Mouse (Mus musculus) liver, embryonic 15.5 days (tissue): ENCODE data around the gene Cfl1. TPM values are rescaled to one million over a fixed set of nuclear protein-coding genes. Genes with fewer than 3 reads are reported as not detected.
A peak's percentile ranks its signal among the peaks of the same experiment; 100 is the strongest.

ENCODE experiments used
- ATAC-seq: fragments of 200-750 bp; cut with Nextera tagmentation; 2 replicates; pipeline ENCODE4 v1.8.0; 2017; ENCODE audit warnings: moderate number of reproducible peaks, mild to moderate bottlenecking, moderate library complexity; ENCODE audit not compliant: insufficient read depth
- H3K27ac ChIP-seq: fragments of 300-500 bp; sonication (generic); replicated peaks from 2 replicates; pipeline ENCODE4 v1.5.1; 2015; ENCODE audit warnings: mild to moderate bottlenecking, inconsistent platforms
- H3K27me3 ChIP-seq: fragments of 300-500 bp; sonication (generic); 2 replicates; pipeline ENCODE4 v1.6.1; 2015; ENCODE audit warnings: mild to moderate bottlenecking, inconsistent platforms
- H3K36me3 ChIP-seq: fragments of 300-500 bp; sonication (generic); replicated peaks from 2 replicates; pipeline ENCODE4 v1.6.1; 2015; ENCODE audit warnings: moderate library complexity, mild to moderate bottlenecking, inconsistent platforms
- H3K4me1 ChIP-seq: fragments of 300-500 bp; sonication (generic); replicated peaks from 2 replicates; pipeline ENCODE4 v1.6.1; 2015; ENCODE audit warnings: inconsistent platforms
- H3K4me2 ChIP-seq: fragments of 300-500 bp; sonication (generic); 2 replicates; pipeline ENCODE4 v1.6.1; 2015; ENCODE audit warnings: moderate library complexity, mild to moderate bottlenecking, inconsistent platforms
- H3K4me3 ChIP-seq: fragments of 300-500 bp; sonication (generic); replicated peaks from 2 replicates; pipeline ENCODE4 v1.5.1; 2015; ENCODE audit warnings: mild to moderate bottlenecking, inconsistent platforms
- H3K9ac ChIP-seq: fragments of 300-500 bp; sonication (generic); 2 replicates; pipeline ENCODE4 v1.6.1; 2015; ENCODE audit warnings: moderate library complexity, mild to moderate bottlenecking, inconsistent platforms
- H3K9me3 ChIP-seq: fragments of 300-500 bp; sonication (generic); replicated peaks from 2 replicates; pipeline ENCODE4 v1.6.1; 2016; ENCODE audit warnings: inconsistent platforms
- WGBS: fragments of 180-500 bp; shearing (Covaris S2); methylation state at CpG from one replicate; pipeline ENCODE4 v1.1.7; 2015; ENCODE audit warnings: mixed read lengths; ENCODE audit not compliant: insufficient replicate concordance; 5-methylcytosine and 5-hydroxymethylcytosine counted together
- polyA plus RNA-seq: library from polyadenylated mRNA; unstranded; fragments of >200 nt; fragmentation: Nextera tagmentation; extraction: Ambion mirVana; gene quantifications from 2 replicates; pipeline ENCODE4 v1.2.1, GENCODE M21; 2015

The Cfl1 gene
- polyA plus RNA-seq, 1 experiment from 2014 or later, result 1,073 TPM

DNA sequence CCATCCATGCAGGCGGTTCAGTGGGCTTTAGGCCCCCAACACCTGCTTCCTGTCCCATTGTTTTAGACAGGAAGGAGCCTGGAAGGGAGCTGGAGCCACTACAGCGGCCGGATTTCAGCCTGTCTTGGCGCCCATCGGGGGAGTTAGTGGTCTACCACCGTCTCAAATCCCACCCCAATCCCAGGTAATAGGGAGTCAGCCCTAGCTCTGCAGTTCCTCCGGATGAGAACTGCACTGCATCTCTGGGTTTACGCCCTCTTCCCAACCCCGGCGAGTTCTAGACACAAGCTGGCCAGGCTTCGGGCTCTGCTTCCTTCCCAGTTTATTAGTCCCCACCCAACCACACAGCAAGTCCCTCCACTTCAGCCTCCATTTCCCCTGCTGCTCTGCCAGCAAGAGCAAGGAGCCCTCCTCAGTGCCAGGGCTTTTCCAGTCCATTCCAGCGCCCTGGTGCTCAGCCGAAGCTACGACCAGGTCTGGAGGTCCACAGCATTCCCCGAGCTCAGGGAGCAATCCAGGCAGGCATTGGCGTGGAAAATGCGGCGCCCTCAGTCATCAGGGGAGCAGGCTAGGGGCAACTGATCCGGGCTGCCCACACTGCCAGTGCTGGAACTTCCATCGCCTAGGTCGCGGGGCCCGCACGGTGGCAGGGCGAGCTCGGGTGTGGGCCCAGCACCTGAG lies 33.9 kb upstream of the Cfl1 start:
- 3% methylated on average over 26 of the region's 26 CpGs for WGBS

DNA sequence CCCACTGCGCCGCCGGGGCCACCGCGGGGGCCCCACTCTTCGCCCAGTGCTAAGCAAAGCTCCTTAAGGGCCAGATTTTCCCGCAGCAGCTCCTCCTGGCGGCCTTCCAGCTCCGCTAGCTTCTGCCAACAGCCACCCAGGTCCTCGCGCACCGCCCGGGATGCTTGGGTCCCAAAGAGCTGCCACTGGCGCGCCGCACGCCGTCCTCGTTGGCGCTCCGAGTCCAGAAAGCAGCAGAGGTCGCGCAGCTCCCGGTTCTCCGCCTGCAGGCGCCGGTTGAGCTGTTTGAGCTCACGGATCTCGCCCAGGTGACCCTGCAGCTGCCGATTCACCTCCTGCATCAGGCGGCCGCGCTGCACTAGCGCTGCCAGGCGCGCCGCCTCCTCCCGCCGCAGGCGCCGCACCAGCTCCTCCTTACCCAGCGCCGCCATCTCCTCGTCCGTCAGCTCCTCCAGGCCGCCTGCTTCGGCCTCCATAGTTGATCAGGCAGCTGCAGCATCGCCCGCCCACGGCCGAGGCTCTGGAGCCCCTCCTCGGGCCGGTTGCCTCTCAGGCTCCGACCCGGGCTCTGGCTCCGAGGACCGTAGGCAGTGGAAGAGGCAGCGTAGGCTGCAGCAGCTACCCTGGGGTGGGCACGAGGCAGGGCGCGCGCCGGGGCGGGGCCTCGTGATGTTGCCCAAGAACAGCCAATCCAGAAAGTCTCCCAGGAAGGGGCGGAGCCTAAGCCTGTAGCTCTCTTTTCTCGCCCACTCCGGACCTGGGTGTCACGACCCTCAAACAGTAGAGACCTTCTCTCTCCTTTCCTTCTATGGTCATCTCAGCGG lies 33.1 kb upstream of the Cfl1 start:
- H3K36me3 ChIP-seq, result no peaks in the 10 kb centered on the region; the same call in 1 of the 2 replicates
- no peaks in the 10 kb centered on the region for H3K9me3 ChIP-seq
- peak overlapping the region; percentile 77 for H3K27ac ChIP-seq
- WGBS, result under 1% methylated on average over 70 of the region's 70 CpGs
- H3K27me3 ChIP-seq, result peaks cover 10% of the 10 kb centered on the region
- peaks cover 57% of the 10 kb centered on the region for H3K4me1 ChIP-seq
- H3K9ac ChIP-seq, result peak overlapping the region; percentile 75
- peak; percentile 85 for ATAC-seq
- H3K4me2 ChIP-seq, result peak overlapping the region; percentile 100
- peak overlapping the region; percentile 76 for H3K4me3 ChIP-seq

More for the DNA sequence above, 33.9 kb upstream of the Cfl1 start:
- H3K4me2 ChIP-seq, result peak overlapping the region; percentile 100
- H3K9me3 ChIP-seq, result no peaks in the 10 kb centered on the region
- peak overlapping the region; percentile 77; the same call in 1 of the 2 replicates for H3K27ac ChIP-seq
- peaks cover 14% of the 10 kb centered on the region for H3K27me3 ChIP-seq
- peak overlapping the region; percentile 75 for H3K9ac ChIP-seq
- H3K4me3 ChIP-seq, result peak overlapping the region; percentile 76
- H3K4me1 ChIP-seq, result peaks cover 56% of the 10 kb centered on the region
- H3K36me3 ChIP-seq, result no peaks in the 10 kb centered on the region; the same call in 1 of the 2 replicates
- ATAC-seq, result no peak

DNA sequence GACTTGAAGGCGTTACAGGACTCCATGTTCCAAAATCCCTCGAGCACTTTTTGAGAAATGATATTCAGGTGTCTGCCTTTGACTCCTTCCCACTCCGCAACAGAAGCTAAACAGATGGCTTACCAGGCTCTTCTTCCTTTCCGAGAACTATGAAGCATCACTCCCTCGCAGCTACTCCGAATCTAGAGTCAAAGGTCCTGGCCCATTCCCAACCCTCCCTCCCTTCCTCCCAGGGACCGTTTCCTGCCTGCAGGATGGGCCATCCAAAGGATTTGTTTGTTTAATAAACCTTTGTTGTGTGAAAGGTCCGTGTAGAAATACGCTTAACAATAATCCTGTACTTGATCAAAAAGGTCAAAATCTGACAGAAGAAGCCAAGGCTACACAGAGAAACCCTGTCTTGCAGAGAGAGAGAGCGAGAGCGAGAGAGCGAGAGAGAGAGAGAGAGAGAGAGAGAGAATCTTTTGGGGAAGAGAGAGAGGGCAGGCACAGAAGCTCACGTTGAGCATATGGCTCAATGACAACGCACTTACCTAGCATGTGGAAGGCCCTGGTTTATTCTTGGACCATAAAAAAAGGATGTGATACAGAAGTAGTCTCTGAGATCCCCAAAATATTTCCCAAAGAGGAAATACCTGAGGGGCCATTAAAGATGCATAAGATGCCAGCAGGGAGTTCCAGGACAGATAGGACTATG lies 32.4 kb upstream of the Cfl1 start, which contains the start of gene Ccdc85b:
Ccdc85b (minus strand) TSS at position 149 of the 697 bp plus-strand sequence.
- Histone ChIP-seq H3K4me2 (peak within 1 kb of the TSS; percentile 100), H3K36me3 (no peaks in the 10 kb centered on the region; the same call in 1 of the 2 replicates), H3K9me3 (no peaks in the 10 kb centered on the region), H3K4me3 (peak within 1 kb of the TSS; percentile 76), H3K27me3 (peaks cover 10% of the 10 kb centered on the region), H3K4me1 (peaks cover 57% of the 10 kb centered on the region), H3K27ac (peak within 1 kb of the TSS; percentile 77), H3K9ac (peak within 1 kb of the TSS; percentile 75)
- WGBS, result 11% methylated on average over 14 of the region's 14 CpGs
- peak; percentile 5; the same call in 1 of the 2 replicates for ATAC-seq

DNA sequence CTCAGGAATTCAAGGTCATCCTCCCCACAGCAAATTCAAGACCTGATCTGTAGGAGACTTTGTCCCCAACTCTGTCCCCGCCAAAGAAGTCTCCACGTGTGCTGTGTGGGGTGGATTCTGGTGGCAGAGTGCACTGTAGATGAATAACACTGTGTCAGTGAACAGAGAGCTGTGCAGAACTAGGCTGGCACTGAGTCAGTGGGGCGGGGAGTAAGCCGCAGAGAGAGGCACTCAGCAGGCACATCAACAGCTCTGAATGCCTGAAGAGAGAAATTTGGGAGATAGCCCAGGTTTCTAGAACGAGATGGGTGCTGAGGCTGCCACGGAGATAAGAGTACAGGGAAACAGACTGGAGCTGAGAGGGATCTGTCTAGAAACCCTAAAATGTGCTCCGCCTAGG lies 31.2 kb upstream of the Cfl1 start:
- no peaks in the 10 kb centered on the region for H3K9me3 ChIP-seq
- peaks cover 60% of the 10 kb centered on the region for H3K4me1 ChIP-seq
- WGBS, result 52% methylated on average over 7 of the region's 7 CpGs
- peaks cover 11% of the 10 kb centered on the region for H3K36me3 ChIP-seq
- H3K27ac ChIP-seq, result no peak overlapping the region
- H3K27me3 ChIP-seq, result peaks cover 10% of the 10 kb centered on the region
- H3K4me2 ChIP-seq, result no peak overlapping the region
- no peak overlapping the region for H3K4me3 ChIP-seq
- no peak for ATAC-seq
- no peak overlapping the region for H3K9ac ChIP-seq

DNA sequence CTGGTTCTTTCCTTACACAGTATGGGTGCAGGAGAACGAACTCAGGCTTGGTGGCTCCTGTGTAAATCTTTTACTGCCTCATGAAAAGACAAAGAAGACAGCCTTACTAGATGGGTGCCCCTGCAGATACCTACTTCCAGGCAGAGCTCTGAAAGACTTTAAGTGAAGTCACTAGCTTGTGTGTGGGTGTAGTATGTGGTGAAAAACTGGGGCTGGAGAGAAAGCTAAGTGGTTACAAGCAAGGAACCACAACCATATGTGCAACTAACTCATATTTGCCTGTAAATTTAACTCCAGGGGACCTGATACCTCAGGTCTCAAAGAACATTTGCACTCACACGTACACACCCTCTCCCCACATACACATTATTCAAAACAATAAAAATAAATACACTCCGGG lies 30.4 kb upstream of the Cfl1 start:
- 22% methylated on average over 3 of the region's 3 CpGs for WGBS
- H3K4me1 ChIP-seq, result peaks cover 59% of the 10 kb centered on the region
- peaks cover 10% of the 10 kb centered on the region for H3K27me3 ChIP-seq
- H3K9me3 ChIP-seq, result no peaks in the 10 kb centered on the region
- peak overlapping the region; percentile 92 for H3K4me2 ChIP-seq
- peak overlapping the region; percentile 87 for H3K4me3 ChIP-seq
- H3K9ac ChIP-seq, result peak overlapping the region; percentile 79
- ATAC-seq, result no peak
- H3K27ac ChIP-seq, result no peak overlapping the region
- H3K36me3 ChIP-seq, result peaks cover 18% of the 10 kb centered on the region

DNA sequence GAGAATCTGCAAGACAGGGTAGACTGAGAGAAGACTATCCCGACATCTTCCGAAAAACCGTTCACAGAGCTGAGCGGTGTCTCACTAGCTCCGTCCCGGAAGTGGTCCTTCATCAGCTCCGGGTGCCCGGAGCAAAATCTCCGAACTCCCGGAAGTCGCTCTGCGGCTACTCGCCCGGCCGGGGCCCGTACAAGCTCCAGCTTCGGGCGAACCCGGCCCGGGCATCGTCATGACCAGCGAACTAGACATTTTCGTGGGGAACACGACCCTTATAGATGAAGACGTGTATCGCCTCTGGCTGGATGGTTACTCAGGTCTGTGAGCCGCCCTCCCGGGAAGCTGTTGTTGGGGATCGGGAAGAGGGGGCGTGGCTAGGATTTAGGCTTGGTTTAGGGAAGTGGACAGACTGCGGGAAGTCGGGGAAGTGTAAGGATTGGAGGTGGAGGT lies 29.8 kb upstream of the Cfl1 start, which contains the start of gene Fibp:
Fibp (plus strand) TSS at position 151 of the 447 bp plus-strand sequence.
- under 1% methylated on average over 32 of the region's 32 CpGs for WGBS
- peaks cover 53% of the 10 kb centered on the region for H3K4me1 ChIP-seq
- H3K9me3 ChIP-seq, result no peaks in the 10 kb centered on the region
- H3K4me3 ChIP-seq, result peak within 1 kb of the TSS; percentile 87
- peak within 1 kb of the TSS; percentile 79 for H3K9ac ChIP-seq
- ATAC-seq, result peak; percentile 58
- peak within 1 kb of the TSS; percentile 67 for H3K27ac ChIP-seq
- peak within 1 kb of the TSS; percentile 92 for H3K4me2 ChIP-seq
- peaks cover 10% of the 10 kb centered on the region for H3K27me3 ChIP-seq
- peaks cover 24% of the 10 kb centered on the region for H3K36me3 ChIP-seq

DNA sequence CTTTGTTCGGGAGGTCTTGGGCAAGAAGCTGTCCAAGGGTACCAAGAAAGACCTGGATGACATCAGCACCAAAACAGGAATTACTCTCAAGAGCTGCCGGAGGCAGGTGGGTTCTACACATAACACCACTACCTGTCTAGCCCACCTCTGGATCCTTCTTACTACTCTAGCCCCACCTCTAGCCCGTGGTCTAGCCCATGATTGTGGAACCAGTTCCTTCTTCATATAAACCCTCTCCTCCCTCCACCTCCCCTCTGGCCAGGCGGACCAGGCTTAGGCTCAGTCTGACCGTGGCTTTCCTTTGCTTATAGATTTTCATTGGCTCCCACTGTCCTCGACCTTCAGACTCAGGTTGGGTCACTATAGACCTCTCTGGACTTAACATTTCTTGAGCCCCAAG lies 28.8 kb upstream of the Cfl1 start:
- H3K36me3 ChIP-seq, result peaks cover 33% of the 10 kb centered on the region
- H3K9ac ChIP-seq, result peak overlapping the region; percentile 79; the same call in 1 of the 2 replicates
- no peak overlapping the region for H3K27ac ChIP-seq
- peak overlapping the region; percentile 92 for H3K4me2 ChIP-seq
- WGBS, result 73% methylated on average over 6 of the region's 6 CpGs
- H3K4me1 ChIP-seq, result peaks cover 44% of the 10 kb centered on the region
- no peaks in the 10 kb centered on the region for H3K9me3 ChIP-seq
- peaks cover 5% of the 10 kb centered on the region for H3K27me3 ChIP-seq
- ATAC-seq, result no peak
- peak overlapping the region; percentile 87 for H3K4me3 ChIP-seq

DNA sequence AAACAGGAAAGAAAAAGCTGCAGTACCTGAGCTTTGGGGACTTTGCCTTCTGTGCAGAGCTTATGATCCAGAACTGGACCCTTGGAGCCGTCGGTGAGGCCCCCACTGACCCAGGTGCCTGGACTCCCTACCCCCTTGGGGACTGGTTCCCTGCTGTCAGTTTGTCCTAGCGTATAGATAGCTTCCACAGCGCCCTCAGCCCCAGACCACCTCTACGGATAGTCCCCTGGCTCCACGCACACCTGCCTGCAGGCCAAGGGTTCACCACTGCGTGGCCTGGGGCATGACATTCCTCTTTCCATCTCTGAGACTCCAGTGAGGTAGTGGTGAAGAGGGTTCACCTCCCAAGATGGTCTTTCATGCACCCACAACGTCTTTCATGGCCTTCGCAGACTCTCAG lies 27.0 kb upstream of the Cfl1 start:
- H3K27me3 ChIP-seq, result no peaks in the 10 kb centered on the region

DNA sequence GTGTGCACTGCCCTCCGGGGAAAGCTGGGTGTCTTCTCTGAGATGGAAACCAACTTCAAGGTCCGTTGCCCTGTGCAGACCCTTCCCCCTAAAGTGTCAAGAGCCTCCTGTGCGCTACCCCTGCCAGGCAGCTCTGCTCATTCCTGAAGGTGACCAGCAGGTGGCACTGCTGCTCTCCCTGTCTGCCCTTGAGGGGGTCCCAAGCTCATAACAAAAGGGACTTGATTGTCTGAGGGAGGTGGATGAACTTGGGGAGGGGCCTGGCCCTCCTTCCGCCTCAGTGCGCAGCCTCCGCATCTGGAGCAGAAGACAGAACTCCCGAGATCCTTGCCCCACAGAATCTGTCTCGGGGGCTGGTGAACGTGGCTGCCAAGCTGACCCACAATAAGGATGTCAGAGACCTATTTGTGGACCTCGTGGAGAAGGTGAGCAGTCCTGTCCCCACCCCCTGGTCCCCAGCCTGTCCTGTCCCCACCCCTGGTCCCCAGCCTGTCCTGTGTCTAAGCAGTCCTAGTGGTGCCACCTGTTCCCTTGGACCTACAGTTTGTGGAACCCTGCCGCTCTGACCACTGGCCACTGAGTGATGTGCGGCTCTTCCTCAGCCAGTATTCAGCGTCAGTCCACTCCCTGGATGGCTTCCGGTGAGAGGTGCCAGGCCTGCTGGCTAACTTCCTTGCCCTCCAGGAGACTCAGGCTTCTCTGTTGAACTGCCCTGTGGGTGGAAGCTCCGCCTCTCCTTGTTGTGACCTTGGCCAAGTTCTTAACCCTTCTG lies 26.3 kb upstream of the Cfl1 start:
- H3K27ac ChIP-seq, result no peak overlapping the region

More for the DNA sequence above, 27.0 kb upstream of the Cfl1 start:
- Histone ChIP-seq H3K4me3 (no peak overlapping the region), H3K4me2 (no peak overlapping the region), H3K4me1 (peaks cover 26% of the 10 kb centered on the region), H3K27ac (no peak overlapping the region), H3K36me3 (peaks cover 41% of the 10 kb centered on the region), H3K9me3 (no peaks in the 10 kb centered on the region), H3K9ac (no peak overlapping the region)
- ATAC-seq, result no peak
- WGBS, result 78% methylated on average over 9 of the region's 9 CpGs

DNA sequence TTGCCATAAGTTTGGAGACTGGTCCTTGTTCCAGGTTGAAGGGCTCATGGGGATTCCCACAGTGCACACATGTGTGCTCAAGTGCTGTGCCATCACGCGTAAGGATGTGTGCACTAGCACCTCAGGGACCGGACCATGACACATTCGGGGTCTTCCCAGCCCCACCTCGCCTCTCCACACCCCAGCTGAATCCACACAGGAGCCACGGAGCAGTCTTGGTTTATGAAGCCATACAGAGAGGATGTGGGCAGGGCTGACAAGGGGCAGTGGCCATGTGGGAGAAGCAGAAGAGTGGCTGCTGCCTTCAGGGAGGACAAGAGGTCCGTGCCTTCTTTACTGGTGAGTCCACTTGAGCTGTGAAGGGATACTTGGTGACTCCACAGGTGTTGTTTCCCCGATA lies 25.2 kb upstream of the Cfl1 start:
- WGBS, result 77% methylated on average over 8 of the region's 8 CpGs
- no peak for ATAC-seq
- Histone ChIP-seq H3K9me3 (no peaks in the 10 kb centered on the region), H3K4me2 (no peak overlapping the region), H3K9ac (no peak overlapping the region), H3K36me3 (peaks cover 41% of the 10 kb centered on the region), H3K4me3 (no peak overlapping the region), H3K27me3 (peaks cover 14% of the 10 kb centered on the region; the same call in 1 of the 2 replicates), H3K27ac (no peak overlapping the region), H3K4me1 (peaks cover 16% of the 10 kb centered on the region)

More for the DNA sequence above, 26.3 kb upstream of the Cfl1 start:
- H3K4me2 ChIP-seq, result no peak overlapping the region
- no peak for ATAC-seq
- no peak overlapping the region for H3K9ac ChIP-seq
- H3K4me1 ChIP-seq, result peaks cover 24% of the 10 kb centered on the region
- no peak overlapping the region for H3K4me3 ChIP-seq
- H3K27me3 ChIP-seq, result 0 out of 2 replicates have a peak, but pooled peaks cover 6% of the 10 kb centered on the region
- peaks cover 41% of the 10 kb centered on the region for H3K36me3 ChIP-seq
- no peaks in the 10 kb centered on the region for H3K9me3 ChIP-seq
- WGBS, result 63% methylated on average over 15 of the region's 15 CpGs
